Mouse (Mus musculus): ENCODE measurements around the gene Fbxw17. TPM values are rescaled to one million over a fixed set of nuclear protein-coding genes. Genes with fewer than 3 reads are reported as not detected.
"Not testable (repeated sequence)": the region's sequence is repeated elsewhere in the genome, so short reads cannot be mapped to it uniquely, and the experiment has no call there.

The Fbxw17 gene
- polyA plus RNA-seq, 1 experiment, result 16.3 TPM

DNA sequence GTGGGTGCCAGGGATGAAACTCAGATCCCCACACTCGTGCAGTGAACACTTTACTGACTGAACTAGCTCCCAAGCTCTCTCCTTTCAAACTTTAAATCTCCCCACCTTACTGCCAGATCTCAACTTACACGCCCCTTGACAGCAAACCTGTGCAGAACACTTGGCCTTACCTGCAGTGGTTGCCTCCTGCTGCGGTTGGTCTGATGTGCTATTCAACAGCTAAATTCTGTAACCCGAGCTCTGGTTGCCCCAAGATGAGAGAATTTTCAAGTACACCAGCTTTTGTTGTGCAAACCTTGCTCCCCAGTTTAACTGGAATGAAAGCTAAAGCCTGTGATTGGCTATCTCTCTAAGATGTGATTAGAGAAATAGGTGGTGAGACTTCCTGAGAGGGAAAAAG, 35.8 kb downstream of the Fbxw17 start:
- H3ac ChIP-seq (ENCODE audit: control insufficient read depth, insufficient read length), result no peak overlapping the region
- no peaks in the 10 kb centered on the region for H3K36me3 ChIP-seq (ENCODE audit: control insufficient read depth, insufficient read depth)
- H3K27me3 ChIP-seq (ENCODE audit: control insufficient read depth, insufficient read depth, insufficient read length), result peaks cover 4% of the 10 kb centered on the region
- no peak for TF ChIP-seq POLR2A (IDR thresholded peaks at IDR 0.05; ENCODE audit: insufficient read length, low read depth)
- TF ChIP-seq MYOG (IDR thresholded peaks at IDR 0.05; ENCODE audit: control insufficient read depth in 1 of 3, insufficient read depth in 1 of 3, insufficient read length in 2 of 3, low read depth in 2 of 3), result no peak
- TF ChIP-seq POLR2AphosphoS2 (IDR thresholded peaks at IDR 0.05; ENCODE audit: insufficient read length, low read depth), result no peak
- no peak for TF ChIP-seq SRF (IDR thresholded peaks at IDR 0.05; ENCODE audit: control insufficient read depth, insufficient read length, low read depth)
- no peak for TF ChIP-seq TCF12 (IDR thresholded peaks at IDR 0.05; ENCODE audit: insufficient read depth, poor library complexity, severe bottlenecking)
- TF ChIP-seq USF1 (IDR thresholded peaks at IDR 0.05; ENCODE audit: low read depth), result no peak
- TF ChIP-seq REST (IDR thresholded peaks at IDR 0.05; ENCODE audit: insufficient read depth, insufficient read length), result no peak
- no peak for TF ChIP-seq MYOD1 (IDR thresholded peaks at IDR 0.05; ENCODE audit: control insufficient read depth in 1 of 3, insufficient read length in 2 of 3, low read depth in 2 of 3)
- no peak for TF ChIP-seq E2F4 (IDR thresholded peaks at IDR 0.05; ENCODE audit: insufficient read depth)
- no peak for TF ChIP-seq TCF3 (IDR thresholded peaks at IDR 0.05; ENCODE audit: insufficient read length, low read depth)
- TF ChIP-seq MAX (IDR thresholded peaks at IDR 0.05; ENCODE audit: low read depth), result no peak
- no peaks in the 10 kb centered on the region for H3K79me2 ChIP-seq (ENCODE audit: control insufficient read depth, insufficient read depth)
- H3K4me3 ChIP-seq, result no peak overlapping the region
- H3K4me2 ChIP-seq (ENCODE audit: low read depth), result no peak overlapping the region

DNA sequence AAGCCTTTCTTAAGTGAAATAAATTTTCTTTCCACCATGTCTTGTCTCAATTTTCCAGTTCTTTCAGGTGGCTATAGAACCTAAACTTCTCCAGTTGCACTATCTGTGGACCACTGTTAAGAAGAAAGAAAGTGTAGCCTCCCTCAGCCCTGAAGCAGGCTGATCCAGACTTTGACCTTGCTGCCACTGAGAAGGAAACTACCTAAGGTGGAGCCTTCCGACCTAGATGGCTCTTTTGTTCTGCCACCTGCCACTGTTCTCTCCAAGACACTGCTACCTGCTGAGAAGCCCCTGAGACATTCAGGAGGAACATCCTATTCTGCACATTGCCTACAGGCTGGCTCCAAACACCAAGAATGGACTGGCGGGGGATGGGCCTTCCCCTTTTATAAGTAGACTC, 42.8 kb downstream of the Fbxw17 start:
- H3K4me2 ChIP-seq (ENCODE audit: low read depth); H3K79me2 ChIP-seq (ENCODE audit: control insufficient read depth, insufficient read depth); H3K4me3 ChIP-seq; H3K27me3 ChIP-seq (ENCODE audit: control insufficient read depth, insufficient read depth, insufficient read length); H3K36me3 ChIP-seq (ENCODE audit: control insufficient read depth, insufficient read depth); H3ac ChIP-seq (ENCODE audit: control insufficient read depth, insufficient read length): not testable (repeated sequence)

DNA sequence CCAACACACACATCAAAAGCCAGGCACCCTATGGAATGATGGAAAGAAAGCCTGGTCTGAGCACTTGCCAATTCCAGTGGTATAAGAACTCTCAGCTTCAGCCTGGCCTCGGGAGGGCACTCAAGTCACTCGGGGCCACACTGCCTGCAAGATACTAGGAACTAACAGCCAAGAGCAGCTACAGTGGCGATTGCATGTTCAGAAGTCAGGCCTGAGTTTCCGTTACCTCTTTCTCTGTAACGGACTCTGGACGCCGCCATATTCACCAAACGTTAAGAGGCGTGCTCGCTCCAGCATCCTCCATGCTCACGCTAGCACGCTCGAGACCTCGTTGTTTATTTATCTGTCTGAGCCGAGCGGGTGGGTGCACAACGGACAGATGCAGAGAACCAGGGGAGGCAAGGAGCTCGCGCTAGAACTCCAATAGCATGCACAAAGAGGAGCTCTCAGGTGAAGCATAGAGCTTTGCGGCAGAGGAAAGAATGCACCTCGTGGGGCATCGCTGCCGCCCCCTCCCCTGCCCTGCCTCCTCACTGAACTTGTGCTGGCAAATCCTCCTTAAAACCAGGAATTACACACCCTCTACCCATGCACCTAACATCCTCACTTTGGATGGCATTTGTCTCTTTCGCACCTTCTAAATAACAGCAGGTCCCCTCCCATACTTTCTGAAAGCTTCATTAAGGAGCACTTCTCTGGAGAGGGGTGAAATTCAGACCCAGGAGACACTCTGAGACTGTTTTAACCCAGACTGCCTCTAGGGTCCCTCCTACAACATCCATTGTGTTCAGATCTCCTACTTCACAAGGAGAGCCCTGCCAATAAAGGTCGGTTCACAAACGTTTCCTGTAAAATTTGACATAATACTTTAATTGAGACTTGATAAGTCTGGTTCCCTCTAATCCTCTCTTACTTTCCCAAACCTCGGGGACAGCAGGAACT, 47.2 kb downstream of the Fbxw17 start:
- TF ChIP-seq POLR2A (IDR thresholded peaks at IDR 0.05; ENCODE audit: insufficient read length, low read depth), result no peak
- no peak for TF ChIP-seq CEBPB (IDR thresholded peaks at IDR 0.05; ENCODE audit: insufficient read depth, poor library complexity, severe bottlenecking)
- no peak for TF ChIP-seq MYOD1 (IDR thresholded peaks at IDR 0.05; ENCODE audit: control insufficient read depth in 1 of 3, insufficient read length in 2 of 3, low read depth in 2 of 3)
- no peak for TF ChIP-seq SRF (IDR thresholded peaks at IDR 0.05; ENCODE audit: control insufficient read depth, insufficient read length, low read depth)
- no peak for TF ChIP-seq E2F4 (IDR thresholded peaks at IDR 0.05; ENCODE audit: insufficient read depth)
- no peak for TF ChIP-seq REST (IDR thresholded peaks at IDR 0.05; ENCODE audit: insufficient read depth, insufficient read length)
- TF ChIP-seq POLR2AphosphoS2 (IDR thresholded peaks at IDR 0.05; ENCODE audit: insufficient read length, low read depth), result no peak
- no peak for TF ChIP-seq TCF12 (IDR thresholded peaks at IDR 0.05; ENCODE audit: insufficient read depth, poor library complexity, severe bottlenecking)
- TF ChIP-seq MAX (IDR thresholded peaks at IDR 0.05; ENCODE audit: low read depth), result no peak
- no peak for TF ChIP-seq USF1 (IDR thresholded peaks at IDR 0.05; ENCODE audit: low read depth)
- no peak for TF ChIP-seq TCF3 (IDR thresholded peaks at IDR 0.05; ENCODE audit: insufficient read length, low read depth)
- TF ChIP-seq MYOG (IDR thresholded peaks at IDR 0.05; ENCODE audit: control insufficient read depth in 1 of 3, insufficient read depth in 1 of 3, insufficient read length in 2 of 3, low read depth in 2 of 3), result no peak
- H3K27me3 ChIP-seq (ENCODE audit: control insufficient read depth, insufficient read depth, insufficient read length), result no peaks in the 10 kb centered on the region
- H3K4me2 ChIP-seq (ENCODE audit: low read depth), result no peak overlapping the region
- no peak overlapping the region for H3K4me3 ChIP-seq
- H3K79me2 ChIP-seq (ENCODE audit: control insufficient read depth, insufficient read depth), result no peaks in the 10 kb centered on the region
- H3ac ChIP-seq (ENCODE audit: control insufficient read depth, insufficient read length), result no peak overlapping the region
- no peaks in the 10 kb centered on the region for H3K36me3 ChIP-seq (ENCODE audit: control insufficient read depth, insufficient read depth)

DNA sequence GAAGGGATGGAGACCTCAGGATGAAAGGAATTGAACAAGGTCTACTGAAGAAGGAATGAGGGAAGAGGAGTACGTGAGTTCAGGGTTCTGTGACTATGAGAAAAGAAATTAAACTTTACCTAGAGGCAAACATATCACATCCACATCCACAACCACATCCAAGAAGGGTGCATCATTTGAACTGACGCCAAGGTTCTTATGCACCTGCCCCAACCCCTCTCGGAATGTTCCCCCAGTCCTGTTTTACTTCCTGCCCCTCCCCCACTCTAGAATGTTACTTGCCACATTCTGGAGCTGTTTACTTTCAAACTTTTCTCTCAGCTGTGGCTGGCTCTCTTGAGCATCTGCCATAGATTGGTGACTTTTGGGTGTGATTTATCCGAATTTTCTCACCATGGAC, 49.3 kb downstream of the Fbxw17 start, which contains the start of gene Nutm2:
Gene Nutm2, plus strand, starts transcription at position 301 of the 400 bp plus-strand sequence.
- Histone ChIP-seq H3K27me3 (ENCODE audit: control insufficient read depth, insufficient read depth, insufficient read length) (no peaks in the 10 kb centered on the region), H3ac (ENCODE audit: control insufficient read depth, insufficient read length) (no peak within 1 kb of the TSS), H3K4me2 (ENCODE audit: low read depth) (no peak within 1 kb of the TSS), H3K79me2 (ENCODE audit: control insufficient read depth, insufficient read depth) (no peaks in the 10 kb centered on the region), H3K36me3 (ENCODE audit: control insufficient read depth, insufficient read depth) (no peaks in the 10 kb centered on the region), H3K4me3 (no peak within 1 kb of the TSS)
- TF ChIP-seq E2F4 (IDR thresholded peaks at IDR 0.05; ENCODE audit: insufficient read depth) (no peak), CEBPB (IDR thresholded peaks at IDR 0.05; ENCODE audit: insufficient read depth, poor library complexity, severe bottlenecking) (no peak), USF1 (IDR thresholded peaks at IDR 0.05; ENCODE audit: low read depth) (no peak)

Other genes starting within 250 kb of the Fbxw17 start
- gene Gm906, start 167.6 kb upstream of the Fbxw17 start, polyA plus RNA-seq (2012; fragmentation: generic; extraction: Trizol), result not detected
- gene Gm47429, start 26.0 kb downstream of the Fbxw17 start, polyA plus RNA-seq (2012; fragmentation: generic; extraction: Trizol), result not detected
- gene Nutm2, start 49.4 kb downstream of the Fbxw17 start, polyA plus RNA-seq (2012; fragmentation: generic; extraction: Trizol), result not detected
- not detected for gene Gm904, start 225.4 kb downstream of the Fbxw17 start, polyA plus RNA-seq (2012; fragmentation: generic; extraction: Trizol)

Data from myocyte (in vitro differentiated cells).